Mouse (Mus musculus): ENCODE measurements at regions not wholly inside any gene's neighbourhood (a gene's known extent, or its start where the extent isn't known, plus 50 kb on each side); places are given as distances from the start of the nearest gene placed in this dataset.

- no peak for DNase-seq (ENCODE audit: low read depth, low spot score)
Observed at GRCm38 (mm10) chr3:83689068-83689976, 76.8 kb upstream of the Sfrp2 start.

GRCm38 (mm10) chr3:83694505-83694904 lies 71.6 kb upstream of the Sfrp2 start:
- no peak for DNase-seq (ENCODE audit: low read depth, low spot score)

GRCm38 (mm10) chr3:83699751-83700150 lies 66.4 kb upstream of the Sfrp2 start:
- DNase-seq (ENCODE audit: low read depth, low spot score) = no peak

GRCm38 (mm10) chr3:83701075-83701474 lies 65.0 kb upstream of the Sfrp2 start:
- DNase-seq (ENCODE audit: low read depth, low spot score) = peak; percentile 62

- no peak for DNase-seq (ENCODE audit: low read depth, low spot score)
Observed at GRCm38 (mm10) chr3:83704559-83704958, 61.6 kb upstream of the Sfrp2 start.

- DNase-seq (ENCODE audit: low read depth, low spot score) = no peak
Observed at GRCm38 (mm10) chr3:83705253-83705652, 60.9 kb upstream of the Sfrp2 start.

GRCm38 (mm10) chr3:83706531-83707243 lies 59.4 kb upstream of the Sfrp2 start:
- DNase-seq (ENCODE audit: low read depth, low spot score) = peak; percentile 48

- no peak for DNase-seq (ENCODE audit: low read depth, low spot score)
Observed at GRCm38 (mm10) chr3:83707278-83707677, 58.8 kb upstream of the Sfrp2 start.

- no peak for DNase-seq (ENCODE audit: low read depth, low spot score)
Observed at GRCm38 (mm10) chr3:83708973-83709372, 57.1 kb upstream of the Sfrp2 start.

- DNase-seq (ENCODE audit: low read depth, low spot score) = no peak
Observed at GRCm38 (mm10) chr3:83709531-83709930, 56.6 kb upstream of the Sfrp2 start.

GRCm38 (mm10) chr3:83710995-83711541 lies 55.1 kb upstream of the Sfrp2 start:
- no peak for DNase-seq (ENCODE audit: low read depth, low spot score)

GRCm38 (mm10) chr3:83712355-83712754 lies 53.8 kb upstream of the Sfrp2 start:
- DNase-seq (ENCODE audit: low read depth, low spot score) = no peak

GRCm38 (mm10) chr3:83714572-83714971 lies 51.5 kb upstream of the Sfrp2 start:
- DNase-seq (ENCODE audit: low read depth, low spot score) = peak; percentile 76

Measured in ZHBTc4 (cell line).